In genomic region chr3:37420641-37421040, GRCm38 (mm10) we compare ENCODE assay signal across 8 mouse cellular contexts. TPM values are rescaled to one million over a fixed set of nuclear protein-coding genes. Genes with fewer than 3 reads are reported as not detected.
DNase-seq lines count a peak whose midpoint lies in the region; ATAC-seq lines count a peak whose summit lies in the region.

No protein-coding gene starts in this region.

- peak overlapping the region; percentile 99 for H3K4me3 ChIP-seq in lung, embryonic 15.5 days
- peak overlapping the region; percentile 68 for H3K4me3 ChIP-seq in intestine, embryonic 14.5 days (ENCODE audit: low read depth, low read length)
- peak overlapping the region; percentile 71 for H3K4me3 ChIP-seq in midbrain, embryonic 13.5 days (replicated peaks)

- peaks cover 16% of the 10 kb centered on the region for H3K4me1 ChIP-seq in lung, embryonic 15.5 days
- H3K4me1 ChIP-seq in intestine, embryonic 14.5 days (replicated peaks; ENCODE audit: control insufficient read depth, insufficient read depth, low read length): peaks cover 10% of the 10 kb centered on the region; the same call in 1 of the 2 replicates
- H3K4me1 ChIP-seq in midbrain, embryonic 13.5 days (replicated peaks): peaks cover 21% of the 10 kb centered on the region

- DNase-seq in cerebellum, adult 18-20 months: no peak
- no peak for DNase-seq in lung, postnatal 14 days
- peak; percentile 46 for DNase-seq in embryo, embryonic 11 days
- no peak for DNase-seq in intestine, embryonic 14.5 days (ENCODE audit: low spot score)
- no peak for DNase-seq in urinary bladder, adult 2 months (ENCODE audit: low spot score)

- peak overlapping the region; percentile 79 for H3K4me2 ChIP-seq in lung, embryonic 15.5 days
- H3K4me2 ChIP-seq in intestine, embryonic 14.5 days (ENCODE audit: low read length): peak overlapping the region; percentile 67
- H3K4me2 ChIP-seq in midbrain, embryonic 13.5 days (replicated peaks): peak overlapping the region; percentile 93

- H3K27me3 ChIP-seq in lung, embryonic 15.5 days: no peaks in the 10 kb centered on the region
- H3K27me3 ChIP-seq in intestine, embryonic 14.5 days (replicated peaks; ENCODE audit: control insufficient read depth, insufficient read depth, low read length): no peaks in the 10 kb centered on the region
- no peaks in the 10 kb centered on the region for H3K27me3 ChIP-seq in midbrain, embryonic 13.5 days

- peak overlapping the region; percentile 93 for H3K27ac ChIP-seq in lung, embryonic 15.5 days
- H3K27ac ChIP-seq in intestine, embryonic 14.5 days (ENCODE audit: low read depth): peak overlapping the region; percentile 96
- peak overlapping the region; percentile 85 for H3K27ac ChIP-seq in midbrain, embryonic 13.5 days

- H3K9me3 ChIP-seq in lung, embryonic 15.5 days: no peaks in the 10 kb centered on the region
- H3K9me3 ChIP-seq in intestine, embryonic 14.5 days (ENCODE audit: control insufficient read depth, low read length): no peaks in the 10 kb centered on the region
- H3K9me3 ChIP-seq in midbrain, embryonic 13.5 days: no peaks in the 10 kb centered on the region

- no peaks in the 10 kb centered on the region for H3K36me3 ChIP-seq in lung, embryonic 15.5 days
- peaks cover 17% of the 10 kb centered on the region for H3K36me3 ChIP-seq in intestine, embryonic 14.5 days (ENCODE audit: control insufficient read depth, insufficient read depth, low read length)
- H3K36me3 ChIP-seq in midbrain, embryonic 13.5 days: peaks cover 4% of the 10 kb centered on the region

- under 1% methylated on average over 24 of the region's 24 CpGs for WGBS in lung, embryonic 15.5 days
- WGBS in intestine, embryonic 14.5 days: under 1% methylated on average over 24 of the region's 24 CpGs
- WGBS in midbrain, embryonic 13.5 days: under 1% methylated on average over 24 of the region's 24 CpGs

- H3K9ac ChIP-seq in lung, embryonic 15.5 days: peak overlapping the region; percentile 77
- H3K9ac ChIP-seq in intestine, embryonic 14.5 days (ENCODE audit: low read length): peak overlapping the region; percentile 83
- peak overlapping the region; percentile 64 for H3K9ac ChIP-seq in midbrain, embryonic 13.5 days (replicated peaks)

- ATAC-seq in cerebellum, adult (ENCODE audit: insufficient number of reproducible peaks, low FRiP score, low TSS enrichment): peak; percentile 2; the same call in 1 of the 2 replicates
- no peak for ATAC-seq in lung, embryonic 15.5 days (ENCODE audit: borderline replicate concordance, extremely low read depth, low FRiP score, low TSS enrichment)
- no peak for ATAC-seq in intestine, embryonic 14.5 days (replicated peaks; ENCODE audit: low FRiP score, low TSS enrichment, low read depth)
- no peak for ATAC-seq in midbrain, embryonic 13.5 days

RNA-seq across cellular contexts. Expression of gene Nudt6, which starts 0.6 kb away (rescaled TPM):
- polyA plus RNA-seq in lung, embryonic 15.5 days (2015; fragmentation: Nextera tagmentation; extraction: Ambion mirVana): 5.5 and 5.9 TPM in 2 replicates
- 5.3 and 9.3 TPM in 2 replicates for polyA plus RNA-seq in intestine, embryonic 14.5 days (2014; fragmentation: Nextera tagmentation; extraction: Ambion mirVana)
- polyA plus RNA-seq in midbrain, embryonic 13.5 days (2015; fragmentation: Nextera tagmentation; extraction: Ambion mirVana): 4.4 and 6.0 TPM in 2 replicates
- polyA plus RNA-seq in urinary bladder, adult 2 months (2012; rRNA removed): 12.8 and 13.4 TPM in 2 replicates

RNA-seq across cellular contexts. Expression of gene Spata5, which starts 0.9 kb away (rescaled TPM):
- 31.5 and 34.8 TPM in 2 replicates for polyA plus RNA-seq in lung, embryonic 15.5 days (2015; fragmentation: Nextera tagmentation; extraction: Ambion mirVana)
- polyA plus RNA-seq in intestine, embryonic 14.5 days (2014; fragmentation: Nextera tagmentation; extraction: Ambion mirVana): 36.5 and 37.6 TPM in 2 replicates
- 31.2 and 33.5 TPM in 2 replicates for polyA plus RNA-seq in midbrain, embryonic 13.5 days (2015; fragmentation: Nextera tagmentation; extraction: Ambion mirVana)
- polyA plus RNA-seq in urinary bladder, adult 2 months (2012; rRNA removed): 6.2 and 8.1 TPM in 2 replicates
